In genomic region chr1:133735995-133736652, GRCm38 (mm10) we compare ENCODE assay signal across 8 mouse cellular contexts. TPM values are rescaled to one million over a fixed set of nuclear protein-coding genes. Genes with fewer than 3 reads are reported as not detected.
DNase-seq lines count a peak whose midpoint lies in the region; ATAC-seq lines count a peak whose summit lies in the region.

No protein-coding gene starts in this region.

- DNase-seq in 416B (ENCODE audit: low read depth), result peak; percentile 49
- peak; percentile 30 for DNase-seq in adrenal gland, adult 8-10 months
- DNase-seq in embryo, embryonic 9.5 days (ENCODE audit: extremely low spot score), result peak; percentile 80
- DNase-seq in heart, adult 11 months, result peak; percentile 93
- DNase-seq in left cerebral cortex, postnatal 36 days (ENCODE audit: low spot score in 2 of 2), result peak; percentile 69 to 78
- DNase-seq in midbrain, embryonic 10.5 days (ENCODE audit: low spot score), result peak; percentile 76
- DNase-seq in splenic B cell, adult 2 months (ENCODE audit: low read depth, low spot score), result peak; percentile 10

- no peak overlapping the region for H3K27ac ChIP-seq in intestine, embryonic 16.5 days (ENCODE audit: low read length)
- H3K27ac ChIP-seq in midbrain, embryonic 10.5 days (replicated peaks), result peak overlapping the region; percentile 84

- H3K27me3 ChIP-seq in intestine, embryonic 16.5 days (replicated peaks; ENCODE audit: control insufficient read depth, insufficient read depth, low read length), result no peaks in the 10 kb centered on the region
- peaks cover 23% of the 10 kb centered on the region for H3K27me3 ChIP-seq in midbrain, embryonic 10.5 days (ENCODE audit: low read depth, poor library complexity, severe bottlenecking)
- no peaks in the 10 kb centered on the region for H3K27me3 ChIP-seq in splenic B cell, adult 2 months (ENCODE audit: control insufficient read depth, insufficient read depth, low read length, poor library complexity, severe bottlenecking)

- intact Hi-C loops in left cerebral cortex, postnatal 36 days (cut with DNase I), result loop anchor here (1.0 to 2.0 kb wide), 3 partner anchors 65 to 312 kb away; partner anchors contain the start of gene Atp2b4

- H3K9me3 ChIP-seq in intestine, embryonic 16.5 days (ENCODE audit: control insufficient read depth, low read length), result no peaks in the 10 kb centered on the region
- H3K9me3 ChIP-seq in midbrain, embryonic 10.5 days (replicated peaks), result no peaks in the 10 kb centered on the region

- no peaks in the 10 kb centered on the region for H3K36me3 ChIP-seq in intestine, embryonic 16.5 days (ENCODE audit: control insufficient read depth, insufficient read depth, low read length)
- peaks cover 8% of the 10 kb centered on the region; the same call in 1 of the 2 replicates for H3K36me3 ChIP-seq in midbrain, embryonic 10.5 days
- H3K36me3 ChIP-seq in splenic B cell, adult 2 months (ENCODE audit: control insufficient read depth, insufficient read depth, low read length, poor library complexity, severe bottlenecking), result no peaks in the 10 kb centered on the region

- H3K4me3 ChIP-seq in intestine, embryonic 16.5 days (ENCODE audit: low read length), result peak overlapping the region; percentile 19; the same call in 1 of the 2 replicates
- H3K4me3 ChIP-seq in midbrain, embryonic 10.5 days, result peak overlapping the region; percentile 50

- peak overlapping the region; percentile 42 for H3K4me2 ChIP-seq in intestine, embryonic 16.5 days (ENCODE audit: low read depth, low read length)

- ATAC-seq in intestine, embryonic 16.5 days, result peak; percentile 67

- H3K9ac ChIP-seq in intestine, embryonic 16.5 days (ENCODE audit: low read depth, low read length), result peak overlapping the region; percentile 55; the same call in 1 of the 2 replicates

- 13% methylated on average over 17 of the region's 17 CpGs for WGBS in intestine, embryonic 16.5 days
- 23% methylated on average over 17 of the region's 17 CpGs for WGBS in midbrain, embryonic 10.5 days

- H3K4me1 ChIP-seq in intestine, embryonic 16.5 days (ENCODE audit: control insufficient read depth, insufficient read depth, low read length), result peaks cover 6% of the 10 kb centered on the region; the same call in 1 of the 2 replicates
- peaks cover 16% of the 10 kb centered on the region for H3K4me1 ChIP-seq in midbrain, embryonic 10.5 days

RNA-seq across cellular contexts. Expression of gene Lax1, which starts 46.2 kb away (rescaled TPM):
- under 1 TPM in 3 of 4 experiments, not detected in 1; 0.45 to 0.65 (median 0.62) TPM for total RNA-seq in adrenal gland, adult 8-10 months (2022)
- polyA plus RNA-seq in intestine, embryonic 16.5 days (2015; fragmentation: Nextera tagmentation; extraction: Ambion mirVana), result 0.44 and 0.66 TPM in 2 replicates
- total RNA-seq in left cerebral cortex, postnatal 36 days (2021), result under 1 TPM; 0.17 to 0.27 TPM
- 0.23 and 0.31 TPM in 2 replicates for polyA plus RNA-seq in midbrain, embryonic 10.5 days (2016; fragmentation: Nextera tagmentation; extraction: Ambion mirVana)

Comparison
In these comparisons a context has a peak if more than half of its experiments do, and no peak if none do; other contexts are left out.
1. DNase-seq: peak in every context shown above with its lines; median percentile 93 in heart, adult 11 months; 80 in embryo, embryonic 9.5 days; 76 in midbrain, embryonic 10.5 days; 74 in left cerebral cortex, postnatal 36 days; 49 in 416B; 30 in adrenal gland, adult 8-10 months; 10 in splenic B cell, adult 2 months.